Mouse (Mus musculus): ENCODE measurements around the gene Gale.

The Gale gene

DNA sequence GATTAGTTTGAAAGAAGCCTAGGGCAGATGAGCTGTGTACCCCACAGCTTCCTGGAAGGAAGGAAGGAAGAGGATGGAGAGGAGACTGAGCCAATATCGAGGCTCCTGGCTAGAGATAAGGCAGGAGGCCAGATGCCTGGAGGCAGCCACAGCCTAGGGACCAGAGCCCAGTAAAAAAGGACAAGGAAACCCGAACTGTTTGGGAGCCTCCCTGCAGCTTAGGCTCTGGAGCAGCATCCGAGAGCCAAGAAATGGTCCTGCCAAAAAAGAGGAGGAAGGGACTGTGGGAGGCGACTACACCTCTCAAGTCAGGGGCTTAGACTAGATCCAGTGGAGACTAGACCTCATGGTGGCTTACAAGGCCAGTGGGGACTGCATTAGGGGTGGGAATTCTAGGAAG, 20.1 kb upstream of the Gale start:
- no peak for DNase-seq (ENCODE audit: low spot score in 2 of 2)

DNA sequence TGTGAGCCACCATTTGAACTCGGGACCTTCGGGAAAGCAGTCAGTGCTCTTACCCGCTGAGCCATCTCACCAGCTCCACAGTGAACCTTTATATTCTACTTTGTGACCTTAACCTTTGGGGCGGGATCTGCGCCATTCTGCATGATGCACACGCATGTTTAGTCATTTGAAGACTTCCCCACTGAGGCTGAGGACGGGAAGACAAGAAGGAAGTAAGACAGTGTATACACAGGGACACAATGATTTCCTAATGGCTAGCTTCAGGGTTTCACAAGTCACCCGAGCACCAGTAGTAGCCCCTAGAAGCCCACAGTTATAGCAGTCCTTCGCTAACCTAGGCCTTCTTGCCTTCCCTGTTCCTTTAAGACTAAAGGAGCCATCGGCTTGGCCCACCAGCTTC, 17.8 kb upstream of the Gale start:
- no peak for DNase-seq (ENCODE audit: low spot score in 2 of 2)

DNA sequence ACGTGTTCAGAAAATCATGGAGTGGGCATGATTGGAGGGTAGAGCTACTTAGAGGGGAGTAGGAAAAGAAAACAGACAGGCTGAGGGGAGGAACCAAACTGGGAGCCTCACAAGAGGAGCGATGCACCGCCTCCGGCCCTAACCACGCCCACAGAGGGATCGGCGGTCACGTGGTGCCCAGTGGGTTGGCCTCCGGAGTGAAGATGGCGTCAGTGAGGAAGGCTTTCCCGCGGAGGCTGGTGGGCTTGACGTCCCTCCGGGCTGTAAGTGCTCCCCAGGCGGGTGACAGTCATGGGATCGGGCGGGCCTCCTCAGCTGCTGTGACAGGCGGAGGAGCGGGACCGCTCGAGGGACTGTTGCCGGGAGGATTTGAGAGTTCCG, 17.3 kb upstream of the Gale start, which contains the start of gene Hmgcl:
Gene Hmgcl, plus strand, starts transcription at position 171 of the 381 bp plus-strand sequence.
- DNase-seq (ENCODE audit: low spot score in 2 of 2), result peak; percentile 84 to 95

DNA sequence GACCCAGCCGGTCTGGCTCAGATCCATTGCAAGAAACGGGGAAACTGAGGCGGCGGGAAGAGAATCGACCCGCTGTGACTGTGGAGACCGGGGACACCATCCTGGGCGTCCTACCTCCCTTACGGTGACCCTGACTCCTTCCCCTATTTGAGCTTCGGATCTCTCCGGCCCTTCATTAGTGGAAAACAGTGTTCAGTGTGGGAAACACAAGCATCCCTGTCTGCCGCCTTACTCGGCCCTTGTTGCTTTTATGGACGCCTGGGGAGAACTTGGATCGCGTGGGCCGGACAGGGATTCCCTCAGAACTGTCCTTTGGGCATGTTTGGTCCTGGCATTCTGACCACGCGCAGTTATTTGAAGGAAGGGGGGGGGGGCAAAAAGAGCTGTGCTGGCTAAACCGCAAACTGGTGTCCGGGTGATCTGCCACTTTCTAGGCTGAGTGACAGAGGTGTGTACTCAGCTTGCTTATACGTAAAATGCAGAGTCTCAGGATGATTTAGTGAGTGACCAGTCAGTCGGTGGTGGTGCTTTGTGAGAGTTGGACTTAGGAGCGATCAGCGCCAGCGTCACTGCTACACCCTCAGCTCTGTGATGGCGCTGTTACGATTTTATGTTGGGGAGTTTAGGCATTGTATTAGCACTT, 16.7 kb upstream of the Gale start:
- DNase-seq (ENCODE audit: low spot score in 2 of 2), result no peak

DNA sequence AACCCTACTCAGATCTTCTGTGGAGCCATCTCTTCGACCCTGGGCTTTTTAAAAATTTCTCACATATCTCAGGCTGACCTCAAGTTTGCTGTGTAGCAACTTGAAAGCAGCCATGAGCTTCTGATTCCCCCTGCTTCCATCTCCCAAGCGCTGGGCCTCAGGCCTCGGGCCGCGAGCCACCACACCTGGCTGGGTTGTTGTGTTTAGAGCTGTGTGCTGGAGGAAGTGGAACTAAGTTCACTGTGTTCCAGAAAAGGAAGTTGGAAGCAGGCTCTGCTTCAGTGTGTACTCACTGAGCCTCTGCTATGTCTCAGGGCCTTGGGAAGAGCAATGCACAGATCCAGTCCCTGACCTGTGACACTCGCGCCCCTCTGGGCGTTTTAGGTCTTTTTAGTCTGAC, 15.4 kb upstream of the Gale start:
- DNase-seq (ENCODE audit: low spot score in 2 of 2), result no peak

DNA sequence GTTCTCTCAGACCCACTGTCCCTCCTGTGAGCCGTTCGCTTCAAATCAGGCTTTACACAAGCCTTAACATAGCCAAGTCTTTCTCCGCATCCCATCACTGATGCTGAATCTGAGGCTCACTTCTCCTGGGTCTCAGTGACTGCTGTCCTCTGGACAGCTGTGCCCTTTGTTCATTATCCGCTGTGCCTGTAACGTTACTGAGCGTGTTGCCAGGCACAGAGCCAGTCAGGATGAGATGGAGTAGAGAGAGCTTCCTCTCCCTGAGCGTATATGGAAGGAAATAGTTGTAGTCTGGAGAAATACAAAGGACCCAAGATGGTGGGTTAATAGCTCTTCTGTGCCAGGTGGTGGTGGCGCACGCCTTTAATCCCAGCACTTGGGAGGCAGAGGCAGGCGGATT, 14.1 kb upstream of the Gale start:
- DNase-seq (ENCODE audit: low spot score in 2 of 2), result no peak

DNA sequence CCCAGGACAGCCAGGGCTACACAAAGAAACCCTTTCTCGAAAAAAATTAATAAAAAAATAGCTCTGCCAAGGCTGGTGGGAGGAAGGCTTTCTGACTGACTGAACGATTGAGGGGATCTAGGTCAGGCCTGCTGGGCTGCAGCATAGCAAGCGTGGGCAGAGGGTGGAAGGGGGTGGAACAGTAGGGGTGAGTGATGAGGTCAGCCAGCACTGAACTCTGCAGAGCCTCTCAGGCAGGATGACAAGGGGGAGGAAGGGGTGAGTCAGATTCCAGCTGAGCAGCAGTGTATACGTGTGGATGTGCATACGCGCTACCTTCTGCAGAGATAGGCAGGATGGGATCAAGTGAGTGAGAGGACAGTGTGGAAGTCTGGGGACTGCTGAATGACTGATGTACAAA, 13.6 kb upstream of the Gale start:
- no peak for DNase-seq (ENCODE audit: low spot score in 2 of 2)

DNA sequence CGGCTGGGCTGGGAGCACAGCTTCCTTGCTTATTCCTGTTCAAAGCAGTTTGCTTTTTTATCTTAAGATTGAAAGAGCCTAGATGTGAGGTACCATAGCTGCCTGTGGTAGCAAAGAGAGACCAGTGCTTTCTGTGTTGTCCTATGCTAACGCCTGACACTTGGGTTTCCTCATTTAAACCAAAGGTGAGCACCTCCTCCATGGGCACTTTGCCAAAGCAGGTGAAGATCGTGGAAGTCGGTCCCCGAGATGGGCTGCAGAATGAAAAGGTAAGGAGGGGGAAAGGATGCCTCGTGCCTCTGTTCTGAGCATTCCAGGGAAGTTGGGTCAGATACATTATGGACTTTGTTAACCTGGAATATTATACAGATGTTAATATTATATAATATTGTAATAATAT, 13.2 kb upstream of the Gale start:
- DNase-seq (ENCODE audit: low spot score in 2 of 2), result no peak

DNA sequence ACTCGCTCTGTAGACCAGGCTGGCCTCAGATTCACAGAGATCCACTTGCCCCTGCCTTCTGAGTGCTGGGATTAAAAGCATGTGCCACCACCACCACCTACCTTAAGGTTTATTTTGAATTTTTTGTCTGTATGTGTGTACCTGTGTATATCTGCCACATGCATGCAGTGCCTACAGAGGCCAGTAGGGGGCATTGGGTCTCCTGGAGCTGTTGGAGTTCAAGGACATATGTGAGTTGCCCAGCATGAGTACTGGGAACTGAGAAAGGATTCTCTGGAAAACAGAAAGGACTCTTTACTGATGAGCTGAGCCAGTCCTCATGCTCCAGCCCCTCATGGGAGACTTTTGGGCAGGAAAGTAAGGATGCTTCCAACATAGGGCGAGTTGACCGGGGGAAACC, 12.0 kb upstream of the Gale start:
- no peak for DNase-seq (ENCODE audit: low spot score in 2 of 2)

DNA sequence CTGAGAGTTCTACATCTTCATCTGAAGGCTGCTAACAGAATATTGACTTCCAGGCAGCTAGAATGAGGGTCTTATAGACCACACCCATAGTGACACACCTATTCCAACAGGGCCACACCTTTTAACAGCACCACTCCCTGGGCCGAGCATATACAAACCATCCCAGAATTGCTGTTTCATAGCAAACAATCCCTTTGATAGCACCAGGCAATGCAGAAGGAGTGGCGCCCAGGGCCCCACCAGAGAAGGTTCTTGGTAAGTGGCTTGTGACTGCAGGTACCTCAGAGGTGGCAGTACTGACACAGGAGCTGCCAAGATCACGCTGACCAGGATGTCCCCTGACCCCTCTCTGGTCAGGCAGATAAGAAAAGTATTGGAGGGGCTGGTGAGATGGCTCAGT, 10.3 kb upstream of the Gale start:
- no peak for DNase-seq (ENCODE audit: low spot score in 2 of 2)

DNA sequence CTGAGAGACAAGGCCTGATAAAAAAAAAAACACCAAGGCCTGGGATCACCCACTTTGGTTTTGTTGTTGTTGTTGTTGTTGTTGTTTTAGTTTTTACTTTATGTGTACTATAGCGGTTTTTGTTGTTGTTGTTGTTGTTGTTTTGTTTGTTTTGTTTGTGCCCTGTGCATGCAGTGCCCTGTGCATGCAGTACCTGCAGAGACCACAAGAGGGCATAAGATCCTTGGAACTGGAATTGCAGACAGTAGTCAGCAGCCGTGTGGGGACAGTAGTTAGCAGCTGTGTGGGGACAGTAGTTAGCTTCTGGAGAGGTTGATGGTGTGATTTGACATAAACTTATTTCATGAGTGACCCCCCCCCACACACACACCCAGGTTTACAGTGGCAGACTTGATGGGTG, 9.3 kb upstream of the Gale start:
- peak in 1 of 2 experiments; percentile 77 for DNase-seq (ENCODE audit: low spot score in 2 of 2)

DNA sequence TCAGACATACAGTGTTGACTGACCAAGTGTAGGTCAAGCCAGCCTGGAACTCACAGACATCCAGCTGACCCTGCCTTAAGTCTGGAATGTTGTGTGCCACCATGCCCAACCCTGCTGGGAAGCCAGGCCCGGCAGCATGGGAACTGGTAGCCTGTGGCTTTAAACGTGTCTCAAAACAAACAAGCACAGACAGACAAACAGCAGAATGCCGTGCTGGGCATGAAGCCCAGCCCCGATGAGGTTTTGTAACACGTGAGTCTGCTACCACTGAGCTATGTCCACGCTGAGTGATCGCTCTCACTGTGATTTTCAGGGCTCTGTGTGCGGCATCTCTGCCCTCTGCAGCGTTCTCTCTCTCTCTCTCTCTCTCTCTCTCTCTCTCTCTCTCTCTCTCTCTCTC, 7.6 kb upstream of the Gale start:
- no peak for DNase-seq (ENCODE audit: low spot score in 2 of 2)

DNA sequence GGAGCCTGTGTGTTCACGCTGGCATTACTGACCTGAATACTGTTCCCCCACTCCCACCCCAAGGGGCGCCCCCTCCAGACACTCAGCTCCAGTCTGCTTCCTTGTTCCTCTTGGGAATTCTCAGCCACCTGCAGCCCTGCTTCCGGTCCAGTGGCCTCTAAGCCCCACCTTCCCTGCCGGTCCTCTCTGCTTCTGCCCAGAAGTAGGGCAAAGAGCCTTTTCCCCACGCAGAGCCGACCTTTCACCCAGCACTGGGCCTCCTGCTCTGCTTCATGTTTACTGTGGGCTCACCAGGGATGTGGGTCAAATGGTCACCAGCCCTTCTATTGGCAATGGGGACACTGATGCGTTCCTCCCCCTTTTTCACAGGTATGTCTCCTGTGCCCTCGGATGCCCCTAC, 5.2 kb upstream of the Gale start:
- DNase-seq (ENCODE audit: low spot score in 2 of 2), result no peak

DNA sequence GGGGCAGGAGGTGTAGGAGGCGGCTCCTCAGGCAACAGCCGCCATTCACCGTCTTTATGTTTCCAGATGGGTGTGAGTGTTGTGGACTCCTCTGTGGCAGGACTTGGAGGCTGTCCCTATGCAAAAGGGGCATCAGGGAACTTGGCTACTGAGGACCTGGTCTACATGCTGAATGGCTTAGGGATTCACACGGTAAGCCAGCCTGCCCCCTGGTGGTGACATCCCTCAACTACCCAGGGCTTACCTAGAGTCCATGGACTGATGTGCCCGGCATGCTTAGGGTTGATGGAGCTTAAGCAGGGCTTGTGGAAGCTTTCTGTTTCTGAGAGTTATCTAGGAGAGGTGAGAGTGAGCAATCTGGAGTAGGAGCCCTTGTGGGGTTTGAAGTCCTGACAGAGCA, 2.8 kb upstream of the Gale start:
- peak in 1 of 2 experiments; percentile 87 for DNase-seq (ENCODE audit: low spot score in 2 of 2)

DNA sequence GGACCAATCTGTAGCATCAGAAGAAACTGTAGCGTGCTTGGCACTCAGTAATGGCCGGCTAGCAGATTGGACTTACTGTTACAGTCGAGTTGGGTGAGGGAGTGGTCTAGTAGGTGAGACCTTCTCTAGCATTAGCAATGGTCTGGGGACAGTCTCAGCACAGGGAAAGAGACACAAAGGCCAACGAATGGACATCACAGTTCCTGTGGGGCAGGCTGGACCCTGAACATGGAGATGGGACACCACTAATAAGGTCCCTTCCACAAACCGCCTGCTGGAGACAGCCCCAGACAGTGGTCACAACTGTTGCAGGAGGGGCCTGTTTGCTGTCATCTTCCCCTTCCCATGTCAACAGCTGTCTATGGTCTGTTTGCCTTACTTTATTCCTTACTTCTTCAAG, 1.8 kb upstream of the Gale start:
- DNase-seq (ENCODE audit: low spot score in 2 of 2), result no peak

DNA sequence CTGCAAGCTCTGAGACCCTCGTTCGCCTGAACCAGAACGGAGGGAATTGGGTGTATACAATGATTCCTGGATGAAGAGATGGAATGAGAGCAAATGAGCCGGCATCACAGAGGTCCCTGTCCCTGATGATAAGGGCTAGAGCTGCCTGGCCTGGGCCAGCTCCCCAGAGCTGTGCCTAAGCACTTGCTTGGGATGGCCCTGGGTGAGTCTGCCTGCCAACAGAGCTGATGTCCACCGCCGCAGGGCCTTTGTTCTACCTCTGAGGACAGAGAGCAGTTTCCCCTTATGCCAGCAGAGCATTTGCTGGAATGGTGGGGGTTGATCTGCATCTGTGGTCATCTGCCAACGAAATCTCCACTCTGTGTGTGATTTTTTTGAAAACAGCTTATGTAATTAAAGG, 1.3 kb upstream of the Gale start:
- DNase-seq (ENCODE audit: low spot score in 2 of 2), result no peak

DNA sequence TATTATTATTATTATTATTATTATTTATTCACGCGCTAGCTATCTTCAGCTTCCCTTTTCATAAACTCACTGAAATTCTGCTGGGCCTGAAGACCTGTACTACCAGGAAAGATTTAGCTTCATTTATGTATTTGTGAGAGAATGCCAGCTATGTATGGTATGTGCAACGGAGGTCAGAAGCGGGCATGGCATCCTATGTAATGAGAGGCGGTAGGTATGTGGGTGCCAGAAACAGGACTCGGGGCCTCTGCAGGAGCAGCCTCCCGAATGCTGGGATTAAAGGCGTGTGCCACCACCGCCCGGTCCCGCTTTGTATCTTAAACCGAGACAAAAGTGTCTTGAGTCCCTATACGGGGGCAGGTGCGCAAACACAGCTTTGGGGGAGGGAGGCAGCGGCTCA, 581 bp upstream of the Gale start:
- DNase-seq (ENCODE audit: low spot score in 2 of 2), result no peak

DNA sequence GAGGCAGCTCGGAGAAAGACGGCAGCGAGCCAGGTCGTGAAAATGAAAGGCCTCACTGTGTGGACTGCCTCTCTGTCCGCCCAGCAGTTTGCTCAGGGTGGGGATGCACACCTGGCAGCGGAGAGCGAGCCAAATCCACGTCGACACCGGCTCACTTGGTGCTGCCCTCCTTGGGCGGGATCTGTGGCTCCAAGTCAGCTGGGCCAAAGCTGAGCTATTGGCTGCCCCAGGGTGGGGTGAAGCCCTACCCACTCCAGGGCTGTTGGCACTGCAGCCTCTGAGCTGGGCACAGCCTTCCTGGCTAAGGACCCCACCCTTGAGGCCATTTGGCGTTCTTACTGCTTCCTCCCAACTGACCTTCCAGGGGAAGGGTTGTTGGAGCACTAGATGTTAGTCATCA, 899 bp downstream of the Gale start:
- peak in 1 of 2 experiments; percentile 45 for DNase-seq (ENCODE audit: low spot score in 2 of 2)

DNA sequence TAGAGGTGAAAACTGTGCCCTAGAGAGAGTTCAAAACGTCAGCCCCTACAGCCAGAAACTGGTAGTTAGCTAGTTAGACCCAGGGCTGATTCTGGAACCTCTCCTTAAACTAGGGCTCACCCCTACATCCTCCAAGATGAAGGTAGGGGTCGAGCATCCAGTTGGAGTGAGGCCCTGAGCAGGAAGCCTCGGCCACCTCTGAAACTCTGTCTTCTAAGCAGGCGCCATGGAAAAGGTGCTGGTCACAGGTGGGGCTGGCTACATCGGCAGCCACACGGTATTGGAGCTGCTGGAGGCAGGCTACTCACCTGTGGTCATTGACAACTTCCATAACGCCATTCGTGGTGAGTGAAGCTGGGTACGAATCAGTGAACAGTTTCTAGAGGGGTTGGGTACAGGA, 1.6 kb downstream of the Gale start:
- no peak for DNase-seq (ENCODE audit: low spot score in 2 of 2)

DNA sequence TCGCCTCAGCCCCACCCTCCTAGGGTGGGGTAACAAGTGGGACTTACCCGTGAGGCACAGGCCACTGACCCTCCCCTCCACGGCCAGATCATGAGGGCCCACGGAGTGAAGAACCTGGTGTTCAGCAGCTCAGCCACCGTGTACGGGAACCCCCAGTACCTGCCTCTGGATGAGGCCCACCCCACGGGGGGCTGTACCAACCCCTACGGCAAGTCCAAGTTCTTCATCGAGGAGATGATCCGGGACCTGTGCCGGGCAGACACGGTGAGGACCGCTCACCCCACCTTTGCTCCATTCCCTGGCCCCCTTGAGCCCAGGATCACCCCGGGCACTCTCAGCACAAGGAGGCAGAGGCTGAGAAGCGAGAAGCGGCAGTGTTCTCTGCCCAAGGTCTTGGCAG, 2.8 kb downstream of the Gale start:
- no peak for DNase-seq (ENCODE audit: low spot score in 2 of 2)

DNA sequence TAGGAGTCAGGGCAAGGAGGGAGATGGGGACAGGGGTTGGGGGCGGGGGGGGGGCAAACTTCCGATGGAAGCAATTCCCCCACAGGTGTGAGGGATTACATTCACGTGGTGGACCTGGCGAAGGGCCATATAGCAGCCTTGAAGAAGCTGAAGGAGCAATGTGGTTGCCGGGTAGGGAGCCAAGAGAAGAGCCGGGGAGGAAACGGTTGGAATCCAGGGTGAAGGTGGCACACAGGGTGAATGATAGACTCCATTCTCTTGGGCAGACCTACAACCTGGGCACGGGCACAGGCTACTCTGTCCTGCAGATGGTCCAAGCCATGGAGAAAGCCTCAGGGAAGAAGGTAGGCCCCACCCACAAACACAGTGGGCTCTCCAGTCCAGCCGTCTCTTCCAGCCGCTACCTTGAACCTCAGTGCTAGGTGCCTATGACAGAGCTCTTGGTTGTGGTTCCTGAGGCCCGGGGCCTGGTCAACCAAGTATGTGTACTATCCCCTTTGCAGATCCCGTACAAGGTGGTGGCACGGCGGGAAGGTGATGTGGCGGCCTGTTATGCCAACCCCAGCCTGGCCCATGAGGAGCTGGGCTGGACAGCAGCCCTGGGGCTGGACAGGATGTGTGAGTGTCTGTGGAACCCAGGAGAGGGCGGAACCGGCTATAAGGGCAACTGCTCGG, 3.7 kb downstream of the Gale start:
- no peak for DNase-seq (ENCODE audit: low spot score in 2 of 2)

DNA sequence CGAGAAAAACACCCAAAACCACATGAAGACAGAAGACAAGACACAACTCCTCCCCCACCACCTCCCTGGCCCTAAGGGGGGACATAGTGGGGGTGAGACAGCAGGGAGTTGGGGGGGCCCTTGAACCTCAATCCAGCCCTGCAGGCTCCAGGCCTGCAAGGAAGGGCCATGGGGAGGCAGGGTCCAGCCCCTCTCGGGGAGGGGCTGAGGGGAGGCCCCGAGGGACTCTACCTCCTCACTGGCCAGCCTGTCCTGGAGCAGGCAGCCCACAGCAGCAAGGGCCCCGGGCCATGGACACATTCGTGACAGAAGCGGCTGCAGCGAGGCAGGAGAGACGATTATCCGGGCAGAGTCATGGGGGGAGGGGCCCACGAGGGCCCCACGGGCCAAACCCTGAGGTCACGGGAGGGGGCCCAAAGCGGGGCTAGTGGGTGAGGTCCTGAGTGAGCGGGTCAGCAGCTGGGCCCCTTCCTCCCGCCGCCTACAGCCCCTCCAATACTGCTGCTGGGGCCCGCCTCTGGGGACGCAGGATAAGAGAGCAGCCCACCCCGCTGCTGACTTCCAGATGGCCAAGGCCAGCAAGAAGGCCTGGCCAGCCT, 4.8 kb downstream of the Gale start:
- no peak for DNase-seq (ENCODE audit: low spot score in 2 of 2)

DNA sequence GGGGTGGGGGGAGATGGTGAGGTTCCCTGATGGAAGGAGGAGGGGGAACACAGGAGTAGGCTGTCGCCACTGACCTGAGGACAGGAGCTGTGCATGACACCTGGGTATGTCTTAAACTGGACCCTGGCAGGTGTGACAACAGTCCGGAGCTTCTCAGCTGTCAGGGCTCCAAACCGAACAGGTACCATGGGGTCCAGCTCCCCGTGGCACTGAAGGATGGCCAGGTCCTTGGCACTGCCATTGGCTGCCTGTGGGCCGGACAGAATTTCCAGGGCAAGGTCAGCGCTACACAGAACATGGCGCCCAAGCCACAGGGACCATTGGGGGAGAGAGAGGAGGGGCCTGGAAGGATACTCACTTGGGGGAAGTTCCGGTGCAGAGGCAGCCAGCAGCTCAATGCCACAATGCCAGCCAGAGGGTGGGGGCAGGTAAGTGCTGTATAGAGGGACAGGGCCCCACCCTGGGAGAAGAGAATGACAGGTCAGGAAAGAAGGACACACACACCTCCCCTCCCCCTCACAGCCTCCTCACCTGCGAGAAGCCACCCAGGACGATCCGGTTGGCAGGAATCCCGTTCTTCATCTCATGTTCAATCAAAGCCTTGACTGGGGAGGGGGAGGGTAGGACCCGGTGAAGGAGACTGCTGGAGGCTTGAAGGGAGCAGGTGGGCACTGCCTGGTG, 5.7 kb downstream of the Gale start:
- DNase-seq (ENCODE audit: low spot score in 2 of 2), result no peak
